Mouse (Mus musculus) brain, embryonic 14.5 days (tissue): Measurements from ENCODE around the gene Selenof.

Experiments used
- CTCF ChIP-seq: fragments of 200-500 bp; IDR thresholded peaks from 2 replicates; pipeline ENCODE4 v1.5.1; 2012; ENCODE audit warnings: inconsistent platforms, mild to moderate bottlenecking, moderate library complexity, borderline replicate concordance; ENCODE audit not compliant: insufficient read depth, insufficient read length; ENCODE audit errors: extremely low read depth
- POLR2A ChIP-seq: fragments of 200-500 bp; IDR thresholded peaks from 2 replicates; pipeline ENCODE4 v1.6.1; 2012; ENCODE audit warnings: mild to moderate bottlenecking, inconsistent platforms, borderline replicate concordance; ENCODE audit not compliant: poor library complexity, insufficient read depth, insufficient read length, severe bottlenecking; ENCODE audit errors: extremely low read depth

GRCm38 (mm10) chr3:144550659-144551058 is 19.4 kb upstream of the Selenof start:
- no peak for TF ChIP-seq POLR2A
- TF ChIP-seq CTCF, result no peak
